Mouse (Mus musculus) stomach, postnatal 0 days (tissue): ENCODE results near the gene Gm10840. TPM values are rescaled to one million over a fixed set of nuclear protein-coding genes. Genes with fewer than 3 reads are reported as not detected.
A peak's percentile ranks its signal among the peaks of the same experiment; 100 is the strongest.

Source experiments
- ATAC-seq: fragments of 200-750 bp; cut with Nextera tagmentation; 2 replicates; pipeline ENCODE4 v1.8.0; 2017; ENCODE audit not compliant: low FRiP score, low TSS enrichment
- DNase-seq: peaks from one replicate; pipeline ENCODE4 v3.0.0-alpha.2; 2016; ENCODE audit warnings: low spot score
- H3K27ac ChIP-seq: fragments of 300-500 bp; sonication (generic); replicated peaks from 2 replicates; pipeline ENCODE4 v1.5.1; 2014; ENCODE audit warnings: mild to moderate bottlenecking, control low read depth
- H3K27me3 ChIP-seq: fragments of 300-500 bp; sonication (generic); 2 replicates; pipeline ENCODE4 v1.6.1; 2014; ENCODE audit warnings: low read length; ENCODE audit not compliant: control insufficient read depth, insufficient read depth
- H3K36me3 ChIP-seq: fragments of 300-500 bp; sonication (generic); 2 replicates; pipeline ENCODE4 v1.6.1; 2014; ENCODE audit warnings: low read length, mixed read lengths; ENCODE audit not compliant: control insufficient read depth, insufficient read depth
- H3K4me1 ChIP-seq: fragments of 300-500 bp; sonication (generic); replicated peaks from 2 replicates; pipeline ENCODE4 v1.6.1; 2014; ENCODE audit warnings: antibody characterized with exemption; ENCODE audit not compliant: control insufficient read depth, insufficient read depth
- H3K4me2 ChIP-seq: fragments of 300-500 bp; sonication (generic); replicated peaks from 2 replicates; pipeline ENCODE4 v1.6.1; 2014; ENCODE audit warnings: low read depth, mild to moderate bottlenecking, control low read depth, moderate library complexity
- H3K4me3 ChIP-seq: fragments of 300-500 bp; sonication (generic); 2 replicates; pipeline ENCODE4 v1.5.1; 2014; ENCODE audit warnings: low read depth, low read length, control low read depth
- H3K9ac ChIP-seq: fragments of 300-500 bp; sonication (generic); 2 replicates; pipeline ENCODE4 v1.6.1; 2014; ENCODE audit warnings: mild to moderate bottlenecking, low read length, control low read depth, mixed read lengths
- H3K9me3 ChIP-seq: fragments of 300-500 bp; sonication (generic); 2 replicates; pipeline ENCODE4 v1.6.1; 2016; ENCODE audit warnings: low read length; ENCODE audit not compliant: control insufficient read depth
- CTCF ChIP-seq: IDR thresholded peaks from 2 replicates; pipeline ENCODE4 v1.5.1; 2016; ENCODE audit warnings: antibody characterized with exemption, low read depth, mild to moderate bottlenecking, moderate library complexity
- EP300 ChIP-seq: optimal IDR thresholded peaks from 2 replicates; pipeline ENCODE3; 2016; ENCODE audit warnings: antibody characterized with exemption
- WGBS: fragments of 180-500 bp; shearing (Covaris S2); extraction: QIAGEN DNeasy Blood & Tissue Kit; methylation state at CpG from one replicate; pipeline ENCODE4 v1.1.7; 2014; 5-methylcytosine and 5-hydroxymethylcytosine counted together
- polyA plus RNA-seq: library from polyadenylated mRNA; unstranded; fragments of >200 nt; fragmentation: Nextera tagmentation; extraction: Ambion mirVana; gene quantifications from 2 replicates; pipeline ENCODE4 v1.2.1, GENCODE M21; 2015

Gm10840 gene
- polyA plus RNA-seq, 1 experiment from 2014 or later, result not detected

DNA sequence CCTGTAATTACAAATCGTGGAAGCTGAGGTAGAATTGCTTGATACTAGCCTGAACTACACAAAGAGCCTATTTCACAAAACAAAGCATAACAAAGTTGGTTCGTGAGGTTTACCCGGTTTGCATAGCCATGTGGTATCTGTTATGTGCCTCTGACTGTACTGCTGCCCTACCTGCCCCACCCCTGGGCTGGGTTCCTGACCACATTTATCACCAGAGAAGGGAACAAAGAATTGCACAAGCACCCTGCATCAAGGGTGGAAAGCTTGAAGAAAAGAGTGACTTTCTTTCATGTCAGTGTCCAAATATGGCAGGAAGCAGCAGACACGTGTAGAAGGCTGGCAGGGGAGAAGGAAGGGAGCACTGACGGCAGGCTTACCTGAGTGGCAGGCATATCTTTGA lies 6.8 kb downstream of the Gm10840 start:
- peak overlapping the region; percentile 69 for H3K27ac ChIP-seq
- H3K4me2 ChIP-seq, result no peak overlapping the region
- DNase-seq (peak; percentile 75), ATAC-seq (peak; percentile 81)
- peaks cover 4% of the 10 kb centered on the region; the same call in 1 of the 2 replicates for H3K36me3 ChIP-seq
- H3K9ac ChIP-seq, result no peak overlapping the region
- TF ChIP-seq EP300 (no peak), CTCF (no peak)
- H3K27me3 ChIP-seq, result no peaks in the 10 kb centered on the region
- H3K4me3 ChIP-seq, result no peak overlapping the region
- H3K4me1 ChIP-seq, result no peaks in the 10 kb centered on the region
- H3K9me3 ChIP-seq, result no peaks in the 10 kb centered on the region
- 55% methylated on average over 5 of the region's 5 CpGs for WGBS

DNA sequence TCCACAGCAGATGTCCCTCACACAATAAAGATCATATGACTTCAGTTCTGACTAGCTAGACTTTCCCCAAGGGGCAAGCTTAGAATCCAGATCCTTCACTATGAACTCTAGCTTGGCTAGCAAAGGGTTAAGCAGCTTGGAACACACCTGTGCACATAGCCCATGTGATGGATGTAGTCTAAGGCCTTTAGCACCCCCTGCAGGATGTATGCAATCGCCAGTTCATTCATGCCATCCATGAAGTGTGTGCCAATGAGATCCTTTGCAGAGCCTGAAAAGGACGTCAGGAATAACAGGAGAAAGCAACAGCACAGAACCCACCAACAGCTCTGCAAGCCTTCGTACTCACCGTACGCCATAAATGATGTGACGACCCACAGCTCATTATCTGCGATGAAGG lies 10.2 kb downstream of the Gm10840 start:
- 76% methylated on average over 7 of the region's 7 CpGs for WGBS
- no peaks in the 10 kb centered on the region for H3K27me3 ChIP-seq

DNA sequence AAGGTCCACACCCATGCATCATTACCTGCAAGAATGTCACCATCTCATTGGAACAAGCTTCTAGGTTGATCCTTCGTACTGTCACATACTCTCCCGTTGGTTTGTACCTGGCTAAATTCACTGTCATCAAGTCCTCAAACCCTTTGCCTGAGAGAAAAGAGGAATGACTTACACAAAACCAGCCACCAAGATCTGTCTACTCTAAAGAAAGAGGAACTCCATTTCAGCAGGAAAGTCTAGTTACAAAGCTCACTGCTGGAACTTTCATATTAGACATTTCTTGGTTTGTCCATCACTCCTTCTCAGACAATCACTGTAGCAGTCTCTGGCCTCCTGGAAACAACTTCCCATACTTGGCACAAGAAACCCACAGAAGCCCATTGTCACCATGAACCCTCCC lies 12.6 kb downstream of the Gm10840 start:
- Histone ChIP-seq H3K4me2 (no peak overlapping the region), H3K27ac (no peak overlapping the region), H3K9ac (no peak overlapping the region), H3K36me3 (no peaks in the 10 kb centered on the region), H3K27me3 (no peaks in the 10 kb centered on the region), H3K4me1 (no peaks in the 10 kb centered on the region), H3K4me3 (no peak overlapping the region), H3K9me3 (no peaks in the 10 kb centered on the region)
- DNase-seq (no peak), ATAC-seq (no peak)
- 89% methylated on average over 2 of the region's 2 CpGs for WGBS
- TF ChIP-seq EP300 (no peak), CTCF (no peak)

More for the DNA sequence above, 10.2 kb downstream of the Gm10840 start:
- no peak overlapping the region for H3K9ac ChIP-seq
- H3K9me3 ChIP-seq, result no peaks in the 10 kb centered on the region
- no peak overlapping the region for H3K27ac ChIP-seq
- H3K36me3 ChIP-seq, result 0 out of 2 replicates have a peak, but pooled peaks cover 4% of the 10 kb centered on the region
- peak; percentile 72 for DNase-seq
- ATAC-seq, result peak; percentile 59; the same call in 1 of the 2 replicates
- TF ChIP-seq EP300 (no peak), CTCF (peak; percentile 81)
- H3K4me3 ChIP-seq, result no peak overlapping the region
- no peaks in the 10 kb centered on the region for H3K4me1 ChIP-seq
- H3K4me2 ChIP-seq, result no peak overlapping the region

DNA sequence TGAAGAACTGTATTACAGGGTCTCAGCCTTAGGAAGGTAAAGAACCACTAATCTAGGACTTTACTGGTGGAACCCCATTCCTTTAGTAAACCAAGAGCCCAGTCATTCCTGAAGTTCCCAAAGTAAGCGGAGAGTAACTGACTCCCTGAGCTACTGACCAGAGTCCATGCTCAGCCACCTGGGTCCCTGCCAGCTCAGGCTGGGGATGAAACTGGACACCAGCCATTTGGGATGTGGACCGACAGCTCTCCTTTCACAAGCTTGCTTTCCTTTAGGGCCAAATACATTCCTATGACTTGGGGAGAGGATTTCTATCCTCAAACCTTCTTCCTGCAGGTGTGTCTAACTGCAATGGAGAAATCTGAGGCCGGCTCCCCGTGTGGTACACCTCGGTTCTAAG lies 13.7 kb downstream of the Gm10840 start:
- Histone ChIP-seq H3K27ac (no peak overlapping the region), H3K9me3 (no peaks in the 10 kb centered on the region), H3K27me3 (no peaks in the 10 kb centered on the region), H3K36me3 (no peaks in the 10 kb centered on the region), H3K4me2 (no peak overlapping the region), H3K4me1 (no peaks in the 10 kb centered on the region), H3K9ac (no peak overlapping the region), H3K4me3 (no peak overlapping the region)
- ATAC-seq (no peak), DNase-seq (no peak)
- 67% methylated on average over 5 of the region's 5 CpGs for WGBS
- TF ChIP-seq EP300 (no peak), CTCF (no peak)

DNA sequence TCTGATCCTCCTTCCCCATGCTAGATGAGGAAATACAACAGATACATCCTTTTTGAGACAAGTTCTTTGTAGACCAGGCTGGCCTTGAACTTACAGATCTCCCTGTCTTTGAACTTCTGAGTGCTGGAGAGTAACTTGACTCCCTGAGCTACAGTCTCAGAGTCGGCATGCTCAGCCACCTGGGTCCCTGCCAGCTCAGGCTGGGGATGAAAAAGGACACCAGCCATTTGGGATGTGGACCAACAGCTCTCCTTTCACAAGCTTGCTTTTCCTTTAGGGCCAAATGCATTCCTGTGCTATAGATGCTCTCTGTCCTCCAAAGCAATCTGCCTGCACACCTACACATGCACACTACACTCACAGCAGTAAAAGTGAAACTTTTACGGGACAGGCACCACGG lies 14.4 kb downstream of the Gm10840 start:
- H3K36me3 ChIP-seq, result no peaks in the 10 kb centered on the region
- H3K9ac ChIP-seq, result no peak overlapping the region
- no peaks in the 10 kb centered on the region for H3K9me3 ChIP-seq
- H3K27me3 ChIP-seq, result no peaks in the 10 kb centered on the region
- no peaks in the 10 kb centered on the region for H3K4me1 ChIP-seq
- ATAC-seq (no peak), DNase-seq (no peak)
- H3K4me2 ChIP-seq, result no peak overlapping the region
- 51% methylated on average over 3 of the region's 3 CpGs for WGBS
- TF ChIP-seq CTCF (no peak), EP300 (no peak)
- H3K4me3 ChIP-seq, result no peak overlapping the region
- H3K27ac ChIP-seq, result no peak overlapping the region

DNA sequence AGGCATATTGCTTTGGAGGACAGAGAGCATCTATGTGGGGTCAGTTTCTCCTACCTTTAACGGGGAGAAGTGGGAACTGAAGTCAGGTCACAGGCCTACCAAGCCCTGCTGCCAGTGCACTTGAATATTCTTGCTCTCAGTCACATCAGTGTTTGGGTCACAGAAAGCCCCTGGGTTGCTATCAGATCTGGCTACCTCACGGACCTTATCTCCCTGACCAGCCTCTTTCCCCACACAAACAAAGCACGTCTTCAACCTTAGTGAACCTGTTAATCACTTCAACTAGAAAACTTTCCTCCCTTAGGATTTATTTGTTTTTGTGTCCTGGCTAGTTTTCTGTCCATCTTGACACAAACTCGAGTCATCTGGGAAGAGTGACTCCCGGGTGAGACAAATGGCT lies 15.7 kb downstream of the Gm10840 start:
- ATAC-seq (no peak), DNase-seq (no peak)
- H3K9ac ChIP-seq, result no peak overlapping the region
- TF ChIP-seq CTCF (no peak), EP300 (no peak)
- no peak overlapping the region for H3K4me3 ChIP-seq
- no peak overlapping the region for H3K4me2 ChIP-seq
- no peaks in the 10 kb centered on the region for H3K4me1 ChIP-seq
- H3K9me3 ChIP-seq, result no peaks in the 10 kb centered on the region
- 49% methylated on average over 5 of the region's 5 CpGs for WGBS
- no peak overlapping the region for H3K27ac ChIP-seq
- H3K27me3 ChIP-seq, result no peaks in the 10 kb centered on the region
- H3K36me3 ChIP-seq, result no peaks in the 10 kb centered on the region
